Mouse (Mus musculus): ENCODE data around the gene Fabp7.

DNA sequence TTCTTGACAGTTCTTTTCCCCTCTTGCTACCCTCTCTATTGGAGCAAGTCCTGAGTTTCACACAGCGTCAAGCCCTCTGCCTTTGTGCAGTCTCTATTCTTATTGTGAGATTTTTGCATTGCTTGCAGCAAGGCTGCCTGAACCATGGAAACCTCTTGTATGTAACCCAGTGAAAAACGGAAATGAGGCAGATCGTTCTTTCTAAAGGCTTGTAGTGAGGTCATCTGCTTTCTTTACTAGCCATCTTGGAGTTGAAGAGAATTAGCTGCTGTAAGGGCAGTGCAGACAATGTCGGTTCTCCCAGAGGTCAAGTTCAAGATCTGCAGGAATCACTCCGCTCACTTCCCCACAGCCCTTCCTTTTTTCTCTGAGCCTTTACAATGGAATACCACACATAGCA is 44.0 kb downstream of the Fabp7 start:
- TF ChIP-seq ZC3H11A (IDR thresholded peaks at IDR 0.05; ENCODE audit: borderline replicate concordance, low read depth, low read length) = no peak
- no peak for TF ChIP-seq HCFC1 (IDR thresholded peaks at IDR 0.05; ENCODE audit: borderline replicate concordance, insufficient read depth, low read length)
- no peak for TF ChIP-seq ZNF384 (IDR thresholded peaks at IDR 0.05; ENCODE audit: low read depth, low read length)
- TF ChIP-seq CHD2 (IDR thresholded peaks at IDR 0.05; ENCODE audit: low read depth, low read length) = no peak
- no peak for TF ChIP-seq MAFK (IDR thresholded peaks at IDR 0.05; ENCODE audit: insufficient read depth, low read depth, low read length)
